ENCODE assay signal across 32 mouse cellular contexts in the genomic region with DNA sequence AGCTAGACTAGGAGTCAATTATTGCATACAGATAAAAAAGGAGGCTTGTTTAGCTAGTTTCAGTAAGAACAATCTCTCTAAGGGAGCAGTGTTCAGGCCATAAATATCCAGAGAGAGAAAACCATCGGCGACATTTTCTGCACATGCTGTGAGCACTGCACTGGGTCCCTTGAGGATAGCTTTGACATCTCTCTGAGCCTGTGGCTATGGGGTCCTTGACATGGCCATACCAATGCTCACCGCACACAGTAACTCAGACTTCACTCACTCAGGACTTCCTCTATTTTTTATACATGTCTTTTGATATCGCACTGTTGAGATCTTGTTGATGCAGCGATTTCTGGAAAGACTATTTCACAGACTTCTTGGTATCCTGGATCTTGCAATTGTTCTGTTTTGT. TPM values are rescaled to one million over a fixed set of nuclear protein-coding genes. Genes with fewer than 3 reads are reported as not detected.
"Had no signal": no experiment of that assay in that cellular context is flagged by ENCODE, and none has a peak within 500 bp of the region (broad histone marks: within the 10 kb centered on the region; RNA-seq: fewer than 3 reads in every experiment).

No protein-coding gene starts in this region.

- H3K36me3 ChIP-seq: heart, embryonic 10.5 days; heart, embryonic 12.5 days; hindbrain, embryonic 10.5 days; hindbrain, embryonic 12.5 days; intestine, embryonic 15.5 days; limb, embryonic 10.5 days; limb, embryonic 12.5 days had no signal

- H3K4me3 ChIP-seq: heart, adult 2 months; heart, embryonic 10.5 days; heart, embryonic 12.5 days; hindbrain, embryonic 10.5 days; hindbrain, embryonic 12.5 days; intestine, embryonic 15.5 days; layer of hippocampus, adult 2 months; left cerebral cortex, adult 2 months; limb, embryonic 10.5 days; limb, embryonic 12.5 days had no signal

- H3K9ac ChIP-seq: heart, embryonic 12.5 days; hindbrain, embryonic 12.5 days; hindbrain, embryonic 14.5 days; intestine, embryonic 15.5 days; limb, embryonic 12.5 days had no signal

- H3K4me2 ChIP-seq: heart, embryonic 12.5 days; hindbrain, embryonic 12.5 days; hindbrain, embryonic 14.5 days; intestine, embryonic 15.5 days; limb, embryonic 12.5 days had no signal

- DNase-seq: gastrocnemius, postnatal 14 days; gastrocnemius, postnatal 36 days; heart, adult 2 months; heart, postnatal 10 days; heart, postnatal 4 days; kidney, adult 18-20 months; kidney, adult 8-10 months; kidney, postnatal 10 days; kidney, postnatal 25 days; kidney, postnatal 4 days; liver had no signal

- H3K27me3 ChIP-seq: heart, embryonic 12.5 days; hindbrain, embryonic 12.5 days; intestine, embryonic 15.5 days; limb, embryonic 12.5 days had no signal

- H3K4me1 ChIP-seq: heart, embryonic 10.5 days; hindbrain, embryonic 10.5 days; hindbrain, embryonic 12.5 days; intestine, embryonic 15.5 days; limb, embryonic 10.5 days; limb, embryonic 12.5 days had no signal

- H3K27ac ChIP-seq: heart, adult 2 months; heart, embryonic 10.5 days; hindbrain, embryonic 10.5 days; hindbrain, embryonic 12.5 days; hindbrain, embryonic 14.5 days; intestine, embryonic 15.5 days; layer of hippocampus, adult 2 months; left cerebral cortex, adult 2 months; limb, embryonic 10.5 days; limb, embryonic 12.5 days had no signal

- ATAC-seq: hindbrain, embryonic 16.5 days; inflammation-experienced regulatory T-cells, adult 6 months; intestine, embryonic 15.5 days; intestine, postnatal 0 days had no signal

- H3K9me3 ChIP-seq: heart, embryonic 10.5 days; heart, embryonic 12.5 days; hindbrain, embryonic 10.5 days; hindbrain, embryonic 12.5 days; intestine, embryonic 15.5 days; limb, embryonic 10.5 days; limb, embryonic 12.5 days had no signal

RNA-seq across cellular contexts. Expression of gene Gpr87, which starts 37.9 kb away (rescaled TPM):
- total RNA-seq: gastrocnemius, adult 18-20 months; gastrocnemius, adult 8-10 months; gastrocnemius, postnatal 14 days; gastrocnemius, postnatal 36 days; heart, adult 2 months; heart, postnatal 10 days; heart, postnatal 25 days; heart, postnatal 4 days; layer of hippocampus, adult 2 months; layer of hippocampus, postnatal 10 days; layer of hippocampus, postnatal 25 days; left cerebral cortex, adult 2 months; left cerebral cortex, postnatal 14 days; left cerebral cortex, postnatal 36 days had no signal
- polyA plus RNA-seq: heart, adult 2 months; heart, embryonic 14.5 days; hindbrain, embryonic 12.5 days; hindbrain, embryonic 14.5 days; inflammation-experienced regulatory T-cells, adult 6 months; intestine, embryonic 15.5 days; intestine, postnatal 0 days had no signal

RNA-seq across cellular contexts. Expression of gene Gpr171, which starts 55.4 kb away (rescaled TPM):
- total RNA-seq: gastrocnemius, postnatal 14 days; gastrocnemius, postnatal 36 days; heart, postnatal 10 days; heart, postnatal 4 days; layer of hippocampus, adult 2 months; layer of hippocampus, postnatal 10 days; layer of hippocampus, postnatal 25 days; left cerebral cortex, adult 2 months; left cerebral cortex, postnatal 14 days; left cerebral cortex, postnatal 36 days had no signal
